Mouse (Mus musculus) heart, postnatal 36 days (tissue): Measurements from ENCODE around the gene Acer1. TPM values are rescaled to one million over a fixed set of nuclear protein-coding genes. Genes with fewer than 3 reads are reported as not detected.
"Not testable (repeated sequence)": the region's sequence is repeated elsewhere in the genome, so short reads cannot be mapped to it uniquely, and the experiment has no call there.

Source experiments
- DNase-seq, 2 experiments: peaks; one replicate each; pipeline ENCODE4 v3.0.0; 2021 to 2022
- intact Hi-C: fragments of 180-260 bp; cut with DNase I; formaldehyde crosslinking; loops from one replicate; pipeline ENCODE4 v1.15.1; 2025
- total RNA-seq, 2 experiments: library from RNA; stranded (reverse); gene quantifications; 2 replicates each; pipeline ENCODE4 v1.2.3; 2021

Acer1 gene
- total RNA-seq, 2 experiments from 2014 or later = not detected

DNA sequence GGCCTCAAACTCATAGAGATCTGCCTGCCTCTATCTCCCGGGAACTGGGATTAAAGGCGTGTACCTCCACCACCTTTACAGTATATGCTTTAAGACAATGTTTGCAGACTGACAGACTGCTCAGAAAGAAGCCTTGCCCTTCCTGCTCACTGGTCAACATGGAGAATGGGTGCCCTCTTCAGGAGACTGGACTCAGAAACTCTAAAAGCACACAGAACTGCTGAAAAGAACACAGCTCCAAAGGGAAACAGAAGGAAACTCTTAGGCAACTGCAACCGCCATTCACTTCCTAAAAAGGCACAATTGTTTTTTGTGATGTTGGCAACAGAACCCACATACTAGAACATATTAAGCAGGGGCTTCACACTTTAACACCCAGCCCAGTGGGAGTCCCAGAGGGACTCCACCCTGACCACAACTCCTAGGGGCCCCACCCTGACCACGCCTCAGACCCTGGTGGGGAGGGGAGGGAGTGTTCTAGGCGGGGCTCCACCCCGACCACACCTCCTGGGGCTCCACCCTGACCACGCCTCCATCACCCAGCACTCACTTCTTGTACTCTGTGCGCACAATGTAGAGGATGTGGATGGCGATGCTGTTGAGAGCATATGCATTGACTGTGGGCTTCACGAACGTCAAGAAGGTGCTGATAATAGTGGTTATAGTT lies 24.0 kb downstream of the Acer1 start:
- peak in 1 of 2 experiments; percentile 6 for DNase-seq
- intact Hi-C loops = no loop called here

DNA sequence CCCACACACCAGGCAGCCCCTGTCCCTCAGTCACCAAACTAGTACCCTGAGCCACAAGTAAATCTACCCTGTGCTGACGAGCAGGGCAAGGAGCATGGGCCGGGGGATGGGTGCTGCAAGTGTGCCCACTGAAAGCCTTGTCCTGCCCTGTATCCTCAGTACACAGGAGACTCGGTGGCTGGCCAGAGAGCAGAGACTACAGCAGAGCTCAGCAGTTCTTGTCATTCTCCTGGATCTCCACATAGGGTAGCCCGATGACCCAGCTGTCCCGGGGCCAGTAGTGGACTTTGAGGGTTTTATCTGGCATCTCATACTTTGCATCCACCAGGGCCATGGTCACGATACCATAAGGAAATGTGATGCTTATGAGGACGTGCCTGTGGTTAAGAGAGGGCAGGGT lies 27.1 kb downstream of the Acer1 start:
- DNase-seq = no peak
- intact Hi-C loops = no loop called here

DNA sequence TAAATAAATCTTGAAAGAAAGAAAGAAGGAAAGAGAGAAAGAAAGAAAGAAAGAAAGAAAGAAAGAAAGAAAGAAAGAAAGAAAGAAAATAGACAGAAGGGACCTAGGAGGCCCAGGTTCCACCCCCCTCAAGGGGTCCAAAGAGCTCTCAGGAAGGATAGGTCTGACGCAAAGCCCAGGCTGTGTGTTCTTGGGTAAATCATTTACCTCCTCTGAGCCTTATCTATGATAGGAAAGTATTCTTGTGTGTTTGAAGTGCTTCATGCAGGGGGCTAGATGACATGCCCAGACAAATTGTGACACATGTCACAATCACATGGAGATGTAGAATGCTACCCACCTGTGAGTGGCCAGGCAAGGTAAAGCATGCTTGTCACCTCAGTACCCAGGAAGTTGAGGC lies 29.3 kb downstream of the Acer1 start:
- intact Hi-C loops = no loop called here
- DNase-seq = no peak

DNA sequence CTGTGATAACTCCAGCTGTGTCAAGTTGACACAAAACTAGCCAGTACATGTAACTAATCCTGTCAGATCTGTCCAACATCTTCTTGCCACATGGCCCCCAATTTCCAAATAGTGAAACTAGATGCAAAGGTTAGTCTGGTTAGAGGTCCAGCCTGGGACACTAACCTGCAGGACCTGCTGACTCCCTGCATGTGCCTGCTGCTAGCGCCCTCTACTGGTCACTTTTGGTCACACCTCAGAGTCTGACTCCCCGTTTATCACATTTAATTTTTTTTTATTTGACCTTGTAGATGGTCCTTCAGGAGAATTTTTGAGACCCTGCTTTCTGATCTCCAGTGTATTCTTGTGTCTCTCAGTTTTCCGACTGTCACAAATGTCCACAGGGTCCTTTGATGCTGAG lies 31.0 kb downstream of the Acer1 start:
- DNase-seq = peak; percentile 57 to 74
- intact Hi-C loops = loop anchor here (1.0 to 2.0 kb wide), 2 partner anchors 54 to 142 kb away; no protein-coding TSS in a partner anchor

DNA sequence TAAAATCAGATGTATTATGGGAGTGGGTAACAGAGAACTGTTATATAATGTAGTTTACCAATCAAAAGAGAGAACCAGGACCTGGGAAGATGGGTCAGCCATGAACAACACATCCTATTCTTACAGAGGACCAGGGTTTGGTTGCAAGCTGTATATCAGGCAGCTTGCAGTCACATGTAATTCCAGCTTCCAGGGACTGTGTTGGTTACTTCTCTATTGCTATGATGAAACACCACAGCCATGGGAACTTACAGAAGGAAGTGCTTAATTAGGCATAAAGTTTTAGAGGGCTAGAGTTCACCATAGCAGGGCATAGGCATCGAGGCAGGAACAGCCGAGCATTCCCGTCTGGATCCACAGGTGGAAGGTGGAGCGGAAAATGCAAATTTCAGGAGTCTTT lies 43.2 kb downstream of the Acer1 start:
- DNase-seq = no peak
- intact Hi-C loops = loop anchor here (5.0 kb wide), 4 partner anchors 41 to 131 kb away; partner anchors contain the start of gene Rfx2

DNA sequence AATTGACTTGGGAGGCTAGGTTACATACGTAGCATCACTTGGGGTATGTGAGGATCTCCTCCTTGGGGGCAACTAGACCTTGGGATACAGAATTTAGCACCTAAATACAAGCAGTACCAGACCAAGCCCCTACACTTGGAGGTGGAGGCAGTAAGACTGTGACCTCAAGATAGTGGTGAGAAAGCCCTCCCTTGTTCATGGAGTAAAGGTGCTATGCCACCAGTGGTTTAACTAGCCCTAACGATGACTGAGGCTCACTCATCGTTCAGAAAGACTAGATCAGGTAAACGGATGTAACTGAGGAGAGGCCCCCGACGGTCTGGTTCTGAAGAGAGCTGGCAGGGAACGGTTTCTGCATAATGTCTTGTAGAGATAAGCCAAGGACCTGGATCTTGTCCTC lies 45.2 kb downstream of the Acer1 start:
- no peak for DNase-seq
- intact Hi-C loops = loop anchor here (5.0 kb wide), 4 partner anchors 39 to 129 kb away; partner anchors contain the start of gene Rfx2

DNA sequence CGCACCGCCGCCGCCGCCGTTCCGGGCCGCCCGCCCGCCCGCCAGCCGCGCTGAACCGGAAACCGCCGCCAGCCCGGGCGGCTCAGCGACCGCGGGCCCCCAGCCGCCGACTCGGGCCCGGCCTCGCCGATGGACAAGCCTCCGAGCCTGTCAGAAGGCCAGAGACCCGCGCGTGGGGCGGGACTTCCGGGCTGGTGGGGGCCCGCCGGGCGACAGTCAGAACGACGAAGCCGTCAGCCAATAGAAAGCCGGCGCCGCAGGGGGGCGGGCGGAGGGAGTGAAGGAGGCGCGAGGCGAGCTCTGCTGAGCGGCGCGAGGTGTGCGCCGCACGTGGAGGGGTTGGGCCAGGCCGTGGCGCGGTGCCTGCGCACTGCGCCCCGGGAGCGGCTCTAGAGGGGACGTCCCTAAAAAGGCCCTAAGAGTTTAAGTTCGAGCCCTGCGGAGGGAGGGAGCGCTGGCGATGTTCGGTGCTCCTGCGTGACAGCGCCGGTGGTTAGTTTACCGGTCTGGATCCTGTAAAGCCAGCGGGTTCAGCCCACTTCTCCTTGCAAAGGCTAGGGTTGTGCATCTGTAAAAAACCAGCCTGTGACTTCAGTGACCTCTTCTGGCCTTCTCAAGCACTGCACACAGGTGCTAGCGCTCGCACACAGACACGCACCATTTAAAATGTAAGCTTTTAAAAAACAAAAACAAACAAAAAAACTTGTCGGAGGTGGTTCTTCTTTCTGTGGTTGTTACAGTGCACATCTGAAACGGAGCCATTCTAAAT lies 46.4 kb downstream of the Acer1 start, which contains the start of gene Mllt1:
TSS of gene Mllt1 (minus strand) at position 53 of the 769 bp plus-strand sequence.
- intact Hi-C loops = loop anchor here (2.0 to 5.0 kb wide), 5 partner anchors 38 to 128 kb away; partner anchors contain the start of genes Clpp and Rfx2
- DNase-seq = peak; percentile 100

DNA sequence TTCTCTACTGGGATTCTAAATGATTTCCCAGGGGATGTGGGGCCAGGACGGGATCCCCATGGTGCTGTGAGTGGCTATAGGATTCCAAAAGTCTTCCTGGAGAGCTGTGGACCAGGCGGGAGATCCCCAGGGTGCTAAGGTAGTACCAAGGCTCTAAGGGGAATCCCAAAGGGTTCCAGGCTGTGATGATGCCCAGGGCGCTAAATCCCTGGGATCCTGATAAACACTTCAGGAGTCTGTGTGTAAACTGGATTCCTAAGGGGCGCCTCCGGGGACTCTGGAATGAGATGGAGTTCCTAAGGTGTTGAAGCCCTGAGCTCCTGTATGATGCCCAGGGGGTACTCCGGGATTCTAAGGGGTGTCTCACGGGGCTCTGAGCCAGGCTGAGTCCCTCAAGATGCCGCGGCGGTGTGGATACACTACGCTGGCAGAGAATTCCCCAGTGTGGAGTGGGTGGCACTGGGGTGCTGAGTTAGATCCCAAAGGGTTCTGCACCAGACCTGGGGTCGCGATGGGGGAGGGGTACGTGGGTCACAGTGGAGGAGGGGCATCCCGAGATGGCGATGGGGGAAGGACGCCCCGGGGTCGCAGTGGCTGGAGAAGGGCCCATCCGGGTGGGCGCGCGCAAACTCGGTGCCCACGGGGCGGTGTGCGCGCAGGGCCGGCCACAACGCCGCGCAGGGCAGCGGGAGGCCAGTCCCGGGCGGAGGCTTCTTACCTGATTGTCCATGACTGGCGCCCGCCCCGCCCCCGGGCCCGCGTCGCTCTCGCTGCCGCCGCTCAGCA lies 47.2 kb downstream of the Acer1 start:
- intact Hi-C loops = loop anchor here (2.0 to 5.0 kb wide), 5 partner anchors 37 to 127 kb away; partner anchors contain the start of genes Clpp and Rfx2
- DNase-seq = peak in 1 of 2 experiments; percentile 11

DNA sequence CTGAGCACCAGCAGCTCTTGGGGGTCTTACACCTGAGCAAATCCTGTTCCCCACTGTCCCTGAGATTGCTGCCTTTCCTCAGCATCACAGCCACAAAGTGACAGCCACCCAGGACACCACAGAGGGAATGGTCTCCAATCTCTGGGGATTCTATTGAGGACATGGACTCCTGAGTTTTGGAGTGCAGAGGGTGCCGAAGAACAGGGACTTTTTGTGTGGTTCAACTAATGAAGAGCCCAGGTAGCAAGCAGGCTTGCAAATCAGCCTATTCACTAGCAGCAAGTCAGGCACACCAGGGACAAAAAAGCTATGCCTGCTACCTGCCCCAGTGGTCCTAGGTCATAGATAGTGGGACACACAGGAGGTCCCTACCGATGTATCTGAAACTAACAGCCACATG lies 48.5 kb downstream of the Acer1 start:
- intact Hi-C loops = no loop called here
- DNase-seq = no peak

DNA sequence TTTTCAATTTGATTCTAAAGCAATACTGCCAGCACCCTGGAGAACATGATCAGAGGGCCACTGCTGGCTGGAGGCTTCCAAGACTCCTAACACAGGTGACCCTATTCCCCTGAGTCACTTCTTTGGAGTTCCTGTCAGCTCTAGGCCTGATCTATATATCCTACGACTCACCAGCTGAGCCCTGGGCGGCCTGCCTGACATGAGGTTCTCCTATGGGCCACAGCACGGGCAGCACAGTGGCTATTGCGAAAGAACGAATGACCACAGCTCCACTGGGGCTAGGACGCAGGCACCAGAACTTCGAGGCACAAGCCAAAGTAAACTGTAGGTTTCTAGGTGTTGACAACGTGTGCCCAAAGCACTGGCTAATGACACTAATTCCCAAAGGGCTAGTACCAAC lies 51.9 kb downstream of the Acer1 start:
- no peak for DNase-seq
- intact Hi-C loops = no loop called here

DNA sequence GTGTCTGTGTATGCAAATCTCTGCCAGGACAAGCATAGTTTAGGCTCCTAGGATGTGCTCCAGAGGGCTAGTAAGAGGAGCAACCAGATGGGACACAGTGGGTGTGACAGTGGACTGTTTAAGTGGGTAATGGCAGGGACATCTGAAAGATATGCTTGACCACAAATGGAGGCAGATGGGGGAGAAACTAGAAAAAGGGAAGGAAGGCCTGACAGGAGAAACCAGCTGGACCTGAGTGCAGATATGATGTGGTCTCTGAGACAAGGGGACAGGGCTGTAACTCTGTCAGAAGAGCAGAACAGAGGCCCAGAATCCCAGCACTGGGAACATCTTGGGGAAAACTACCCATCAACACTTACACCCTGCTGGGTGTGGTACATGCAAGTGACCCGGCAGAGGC lies 52.4 kb downstream of the Acer1 start:
- no peak for DNase-seq
- intact Hi-C loops = no loop called here

DNA sequence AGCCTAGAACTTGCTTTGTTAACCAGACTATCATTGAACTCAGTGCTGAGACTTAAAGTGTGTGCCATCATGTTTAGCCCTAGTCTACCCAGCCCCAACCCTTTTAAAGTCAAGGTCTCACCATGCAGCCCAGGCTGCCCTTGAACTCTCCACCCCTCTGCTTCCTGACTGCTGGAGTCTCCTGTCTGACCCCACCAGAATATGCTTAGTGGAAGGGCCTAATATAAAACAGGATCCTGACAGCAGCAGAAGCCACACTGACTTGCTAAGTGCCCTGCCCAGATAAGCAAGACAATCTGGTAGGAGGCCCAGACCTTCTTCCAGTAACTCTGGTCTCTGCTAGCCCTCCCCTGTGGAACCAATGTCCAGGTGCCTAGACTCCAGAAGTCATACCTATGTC lies 52.8 kb downstream of the Acer1 start:
- intact Hi-C loops = no loop called here
- DNase-seq = no peak

DNA sequence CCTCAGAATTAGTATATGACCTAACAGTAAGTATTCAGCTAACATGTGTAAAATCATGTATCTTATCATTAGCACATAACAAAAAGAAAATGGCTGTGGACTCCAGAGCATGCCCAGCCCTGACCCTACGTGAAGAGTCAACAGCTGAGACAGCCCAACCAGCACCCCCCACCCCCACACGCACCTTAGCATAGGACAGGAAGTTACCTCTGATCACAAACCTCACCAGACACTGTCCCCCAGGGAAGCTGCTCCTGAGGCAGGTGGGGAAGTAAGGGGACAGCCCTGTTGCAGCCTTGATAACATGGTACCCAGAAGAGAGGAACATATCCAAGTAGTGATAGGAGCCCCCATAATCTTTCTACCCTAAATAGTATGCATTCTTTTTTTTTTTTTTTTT lies 55.9 kb downstream of the Acer1 start:
- intact Hi-C loops = no loop called here
- DNase-seq = no peak

DNA sequence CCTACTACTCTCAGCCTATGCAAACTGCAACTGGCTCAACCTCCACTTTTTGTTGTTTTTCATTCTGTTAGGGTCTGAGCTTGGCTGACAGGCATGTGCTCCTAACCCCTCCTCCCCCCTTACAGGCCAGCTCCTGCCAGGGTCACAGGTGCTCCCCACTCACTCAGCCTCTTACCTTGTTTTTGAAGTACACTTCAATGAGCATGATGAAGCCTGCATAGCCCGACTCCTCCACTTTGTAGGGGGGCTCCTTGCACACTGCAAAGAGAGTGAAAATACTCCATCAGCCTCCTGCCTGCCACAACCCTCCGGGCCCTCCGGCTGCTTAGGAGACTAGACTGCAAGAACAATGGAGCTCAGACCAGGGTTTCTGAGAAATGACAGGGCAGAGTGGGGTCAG lies 62.2 kb downstream of the Acer1 start:
- DNase-seq = no peak
- intact Hi-C loops = no loop called here

DNA sequence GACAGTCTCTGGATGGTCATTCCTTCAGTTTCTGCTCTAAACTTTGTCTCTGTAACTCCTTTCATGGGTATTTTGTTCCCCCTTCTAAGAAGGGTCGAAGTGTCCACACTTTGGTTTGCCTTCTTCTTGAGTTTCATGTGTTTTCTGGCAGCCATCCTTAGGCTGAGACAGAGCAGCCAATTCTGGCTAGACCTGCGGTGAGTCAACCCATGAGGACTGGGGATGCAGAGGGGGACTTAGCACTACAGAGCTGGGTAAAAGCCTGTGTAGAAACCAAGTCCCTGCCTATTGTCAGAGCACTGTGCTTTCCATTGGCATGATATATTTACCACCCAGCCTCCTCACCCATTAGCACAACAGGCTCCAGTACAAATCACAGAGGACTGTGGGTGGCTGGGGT lies 64.8 kb downstream of the Acer1 start:
- intact Hi-C loops = no loop called here
- no peak for DNase-seq

DNA sequence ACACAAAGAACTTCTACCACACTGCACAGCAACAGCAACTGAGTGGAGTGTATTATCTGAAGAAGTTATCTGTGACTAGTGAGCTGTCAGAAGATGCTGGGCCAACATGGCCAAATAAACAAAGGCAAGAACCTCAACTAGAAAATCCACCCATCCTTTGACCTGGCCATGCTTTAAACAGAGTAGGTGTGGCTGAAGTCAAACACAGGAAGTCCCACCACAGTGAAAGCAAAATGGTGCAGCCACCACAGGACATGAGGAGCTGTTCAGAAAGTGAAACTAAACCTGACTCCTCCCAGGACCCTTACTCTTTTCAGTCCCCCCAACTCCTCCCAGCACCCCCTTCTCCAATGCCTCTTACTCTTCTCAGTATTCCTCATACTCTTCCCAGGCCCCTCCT lies 68.5 kb downstream of the Acer1 start:
- no peak for DNase-seq
- intact Hi-C loops = no loop called here

DNA sequence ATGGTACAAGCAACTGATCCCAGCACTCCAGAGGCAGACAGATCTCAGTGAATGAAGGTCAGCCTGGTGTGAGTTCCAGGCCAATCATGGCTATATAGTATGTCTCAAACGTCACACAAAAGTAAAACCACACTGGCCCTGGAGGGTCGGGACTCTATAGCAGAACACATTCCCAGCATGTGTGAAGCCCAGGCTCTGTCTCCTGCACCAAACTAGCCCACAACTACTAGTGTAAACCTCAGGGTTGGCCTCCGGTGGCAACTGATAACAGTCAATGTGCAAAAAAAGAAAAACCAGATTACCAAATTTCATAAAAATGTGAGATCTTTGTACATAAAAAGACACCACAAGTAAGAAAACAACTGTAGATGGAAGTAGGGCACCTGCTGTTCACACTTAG lies 68.9 kb downstream of the Acer1 start:
- DNase-seq = no peak

DNA sequence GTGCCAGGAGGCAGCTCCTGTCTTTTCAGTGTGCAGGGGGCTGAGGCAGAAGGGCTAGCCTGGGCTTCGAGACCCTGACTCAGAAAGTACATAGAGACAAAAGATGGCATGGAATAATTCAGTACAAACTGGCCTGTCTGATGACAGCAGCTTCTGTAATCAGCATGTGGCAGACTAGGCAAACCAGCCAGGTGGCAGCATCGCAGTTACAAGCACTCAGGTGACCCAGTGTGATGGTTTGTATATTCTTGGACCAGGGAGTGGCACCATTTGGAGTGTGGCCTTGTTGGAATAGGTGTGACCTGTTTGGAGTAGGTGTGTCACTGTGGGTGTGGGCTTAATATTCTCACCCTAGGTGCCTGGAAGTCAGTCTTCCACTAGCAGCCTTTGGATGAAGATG lies 72.2 kb downstream of the Acer1 start:
- intact Hi-C loops = not testable (repeated sequence)

More for the DNA sequence above, 68.9 kb downstream of the Acer1 start:
- intact Hi-C loops = no loop called here

DNA sequence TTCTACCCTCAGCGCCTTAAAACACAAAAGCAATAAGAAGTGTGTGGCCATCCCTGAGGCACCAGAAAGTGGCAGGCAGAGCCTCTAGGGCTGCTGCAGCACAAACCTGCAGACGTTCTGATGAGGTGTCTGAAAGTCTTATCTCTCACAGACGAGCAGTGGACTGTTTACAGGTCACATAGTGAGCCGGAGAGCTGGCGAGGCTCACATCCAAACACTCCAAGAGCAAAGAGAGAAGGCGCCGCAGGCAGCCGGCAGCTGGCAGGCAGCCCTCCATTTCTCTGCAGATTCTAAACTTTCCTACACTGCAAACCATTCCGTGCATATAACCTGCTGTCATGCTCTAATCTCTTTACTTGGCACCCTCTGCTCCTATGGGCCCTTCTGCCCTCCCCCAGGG lies 74.0 kb downstream of the Acer1 start:
- intact Hi-C loops = no loop called here
- peak; percentile 32 for DNase-seq

More for the DNA sequence above, 72.2 kb downstream of the Acer1 start:
- not testable (repeated sequence) for DNase-seq

DNA sequence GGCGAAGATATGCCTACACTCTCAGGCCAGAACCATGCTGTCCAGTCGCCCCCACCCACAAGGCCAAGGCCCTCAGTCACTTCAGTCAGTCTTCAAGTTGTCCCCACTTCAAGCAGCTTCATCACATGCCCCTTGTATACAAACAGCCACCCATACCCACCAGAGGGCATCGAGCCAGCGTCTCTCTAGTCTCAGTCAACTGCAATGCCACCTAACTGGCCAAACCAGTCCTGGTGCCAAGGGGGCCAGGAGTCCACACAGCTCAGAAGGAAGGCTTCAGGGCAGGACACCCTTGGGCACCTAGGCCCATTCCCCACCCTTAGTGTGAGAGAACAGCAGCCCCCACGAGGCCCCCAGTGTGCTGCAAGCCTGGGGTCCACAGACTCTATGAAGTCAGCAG lies 74.8 kb downstream of the Acer1 start:
- DNase-seq = no peak
- intact Hi-C loops = no loop called here

DNA sequence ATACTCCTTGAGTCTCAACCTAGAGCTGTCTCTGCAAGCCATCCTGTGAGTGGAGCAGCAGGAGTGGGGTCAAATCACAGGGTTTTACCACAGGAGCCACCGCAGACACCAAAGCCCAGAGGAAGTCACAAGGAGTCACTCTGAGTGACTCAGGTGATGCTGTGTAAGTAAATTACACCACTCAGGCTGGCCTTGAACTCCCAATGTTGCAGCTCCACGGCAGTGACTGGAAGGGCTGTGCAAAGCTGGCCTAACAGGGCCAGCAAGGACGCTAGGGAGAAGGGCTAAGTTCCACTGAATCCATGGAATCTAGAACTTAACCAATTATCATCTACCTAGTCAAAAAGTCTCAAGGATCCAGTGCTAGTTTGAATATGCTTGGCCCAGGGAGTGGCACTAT lies 75.8 kb downstream of the Acer1 start:
- DNase-seq = no peak
- intact Hi-C loops = no loop called here
